Mouse (Mus musculus) intestine, embryonic 16.5 days (tissue): ENCODE measurements around the gene Gprc5b. TPM values are rescaled to one million over a fixed set of nuclear protein-coding genes. Genes with fewer than 3 reads are reported as not detected.

ENCODE experiments used
- ATAC-seq: fragments of 200-750 bp; cut with Nextera tagmentation; 2 replicates; pipeline ENCODE4 v1.8.0; 2017; ENCODE audit warnings: moderate TSS enrichment, moderate library complexity
- H3K27ac ChIP-seq: fragments of 300-500 bp; sonication (generic); 2 replicates; pipeline ENCODE4 v1.5.1; 2014; ENCODE audit warnings: mild to moderate bottlenecking, low read length
- H3K27me3 ChIP-seq: fragments of 300-500 bp; sonication (generic); replicated peaks from 2 replicates; pipeline ENCODE4 v1.6.1; 2014; ENCODE audit warnings: low read length, control low read depth, mixed read lengths; ENCODE audit not compliant: control insufficient read depth, insufficient read depth
- H3K36me3 ChIP-seq: fragments of 300-500 bp; sonication (generic); 2 replicates; pipeline ENCODE4 v1.6.1; 2014; ENCODE audit warnings: low read length, control low read depth; ENCODE audit not compliant: control insufficient read depth, insufficient read depth
- H3K4me1 ChIP-seq: fragments of 300-500 bp; sonication (generic); 2 replicates; pipeline ENCODE4 v1.6.1; 2014; ENCODE audit warnings: low read length, control low read depth, mixed read lengths; ENCODE audit not compliant: control insufficient read depth, insufficient read depth
- H3K4me2 ChIP-seq: fragments of 300-500 bp; sonication (generic); 2 replicates; pipeline ENCODE4 v1.6.1; 2014; ENCODE audit warnings: low read depth, low read length, control low read depth
- H3K4me3 ChIP-seq: fragments of 300-500 bp; sonication (generic); 2 replicates; pipeline ENCODE4 v1.5.1; 2014; ENCODE audit warnings: mild to moderate bottlenecking, low read length
- H3K9ac ChIP-seq: fragments of 300-500 bp; sonication (generic); 2 replicates; pipeline ENCODE4 v1.6.1; 2014; ENCODE audit warnings: low read depth, low read length
- H3K9me3 ChIP-seq: fragments of 300-500 bp; sonication (generic); 2 replicates; pipeline ENCODE4 v1.6.1; 2016; ENCODE audit warnings: low read length, control low read depth; ENCODE audit not compliant: control insufficient read depth
- WGBS: fragments of 180-500 bp; shearing (Covaris S2); extraction: QIAGEN DNeasy Blood & Tissue Kit; methylation state at CpG from one replicate; pipeline ENCODE4 v1.1.7; 2014; 5-methylcytosine and 5-hydroxymethylcytosine counted together
- polyA plus RNA-seq: library from polyadenylated mRNA; unstranded; fragments of >200 nt; fragmentation: Nextera tagmentation; extraction: Ambion mirVana; gene quantifications from 2 replicates; pipeline ENCODE4 v1.2.1, GENCODE M21; 2015

Gprc5b gene
- polyA plus RNA-seq, 1 experiment from 2014 or later, result 2.8 TPM

GRCm38 (mm10) chr7:118942297-118942696 lies 52.7 kb downstream of the Gprc5b start:
- Histone ChIP-seq H3K4me1 (peaks cover 8% of the 10 kb centered on the region), H3K9ac (no peak overlapping the region), H3K4me3 (no peak overlapping the region), H3K9me3 (no peaks in the 10 kb centered on the region), H3K36me3 (no peaks in the 10 kb centered on the region), H3K4me2 (no peak overlapping the region), H3K27ac (no peak overlapping the region), H3K27me3 (no peaks in the 10 kb centered on the region)
- ATAC-seq, result no peak
- 70% methylated on average over 3 of the region's 3 CpGs for WGBS

- no peak overlapping the region for H3K9ac ChIP-seq
- ATAC-seq, result peak; percentile 71
- H3K36me3 ChIP-seq, result no peaks in the 10 kb centered on the region
- no peaks in the 10 kb centered on the region for H3K9me3 ChIP-seq
- no peak overlapping the region for H3K27ac ChIP-seq
- H3K4me3 ChIP-seq, result no peak overlapping the region
- no peak overlapping the region for H3K4me2 ChIP-seq
- H3K4me1 ChIP-seq, result peaks cover 8% of the 10 kb centered on the region
- 57% methylated on average over 11 of the region's 11 CpGs for WGBS
- H3K27me3 ChIP-seq, result no peaks in the 10 kb centered on the region
Measured at GRCm38 (mm10) chr7:118937469-118938387, 57.3 kb downstream of the Gprc5b start.

GRCm38 (mm10) chr7:118936844-118937243 lies 58.2 kb downstream of the Gprc5b start:
- ATAC-seq, result no peak
- no peak overlapping the region for H3K9ac ChIP-seq
- no peak overlapping the region for H3K27ac ChIP-seq
- H3K4me2 ChIP-seq, result no peak overlapping the region
- H3K36me3 ChIP-seq, result no peaks in the 10 kb centered on the region
- no peaks in the 10 kb centered on the region for H3K27me3 ChIP-seq
- WGBS, result 53% methylated on average over 4 of the region's 4 CpGs
- H3K4me3 ChIP-seq, result no peak overlapping the region
- H3K4me1 ChIP-seq, result peaks cover 6% of the 10 kb centered on the region
- H3K9me3 ChIP-seq, result no peaks in the 10 kb centered on the region

- Histone ChIP-seq H3K4me1 (peaks cover 8% of the 10 kb centered on the region), H3K4me3 (no peak overlapping the region), H3K27ac (no peak overlapping the region), H3K27me3 (no peaks in the 10 kb centered on the region), H3K36me3 (no peaks in the 10 kb centered on the region), H3K9me3 (no peaks in the 10 kb centered on the region), H3K9ac (no peak overlapping the region), H3K4me2 (no peak overlapping the region)
- ATAC-seq, result no peak
- WGBS, result 43% methylated on average over 2 of the region's 2 CpGs
Measured at GRCm38 (mm10) chr7:118935306-118935705, 59.7 kb downstream of the Gprc5b start.

GRCm38 (mm10) chr7:118931502-118932395 lies 63.3 kb downstream of the Gprc5b start:
- Histone ChIP-seq H3K27ac (no peak overlapping the region), H3K4me2 (no peak overlapping the region), H3K36me3 (no peaks in the 10 kb centered on the region), H3K9me3 (no peaks in the 10 kb centered on the region), H3K4me1 (peaks cover 10% of the 10 kb centered on the region), H3K27me3 (no peaks in the 10 kb centered on the region), H3K4me3 (no peak overlapping the region), H3K9ac (no peak overlapping the region)
- WGBS, result 81% methylated on average over 17 of the region's 17 CpGs
- no peak for ATAC-seq

GRCm38 (mm10) chr7:118929601-118930311 lies 65.3 kb downstream of the Gprc5b start:
- peak overlapping the region; percentile 65; the same call in 1 of the 2 replicates for H3K27ac ChIP-seq
- H3K36me3 ChIP-seq, result no peaks in the 10 kb centered on the region
- no peaks in the 10 kb centered on the region for H3K27me3 ChIP-seq
- H3K4me3 ChIP-seq, result no peak overlapping the region
- ATAC-seq, result peak; percentile 91
- H3K4me1 ChIP-seq, result peaks cover 10% of the 10 kb centered on the region
- H3K9me3 ChIP-seq, result no peaks in the 10 kb centered on the region
- peak overlapping the region; percentile 25 for H3K4me2 ChIP-seq
- WGBS, result 18% methylated on average over 16 of the region's 16 CpGs
- H3K9ac ChIP-seq, result peak overlapping the region; percentile 29; the same call in 1 of the 2 replicates

GRCm38 (mm10) chr7:118928916-118929315 lies 66.1 kb downstream of the Gprc5b start:
- no peaks in the 10 kb centered on the region for H3K36me3 ChIP-seq
- no peaks in the 10 kb centered on the region for H3K27me3 ChIP-seq
- H3K4me3 ChIP-seq, result no peak overlapping the region
- WGBS, result 69% methylated on average over 8 of the region's 8 CpGs
- peaks cover 10% of the 10 kb centered on the region for H3K4me1 ChIP-seq
- H3K9me3 ChIP-seq, result no peaks in the 10 kb centered on the region
- ATAC-seq, result no peak
- no peak overlapping the region for H3K27ac ChIP-seq
- no peak overlapping the region for H3K4me2 ChIP-seq
- H3K9ac ChIP-seq, result no peak overlapping the region

- no peaks in the 10 kb centered on the region for H3K9me3 ChIP-seq
Measured at GRCm38 (mm10) chr7:118928316-118928715, 66.7 kb downstream of the Gprc5b start.

GRCm38 (mm10) chr7:118927279-118927678 lies 67.7 kb downstream of the Gprc5b start:
- no peak overlapping the region for H3K4me2 ChIP-seq
- no peaks in the 10 kb centered on the region for H3K9me3 ChIP-seq
- H3K4me3 ChIP-seq, result no peak overlapping the region
- H3K27ac ChIP-seq, result no peak overlapping the region
- no peak overlapping the region for H3K9ac ChIP-seq
- H3K36me3 ChIP-seq, result no peaks in the 10 kb centered on the region
- H3K4me1 ChIP-seq, result peaks cover 10% of the 10 kb centered on the region
- no peak for ATAC-seq
- WGBS, result 93% methylated on average over 2 of the region's 2 CpGs
- no peaks in the 10 kb centered on the region for H3K27me3 ChIP-seq

More at GRCm38 (mm10) chr7:118928316-118928715, 66.7 kb downstream of the Gprc5b start:
- Histone ChIP-seq H3K27ac (no peak overlapping the region), H3K36me3 (no peaks in the 10 kb centered on the region), H3K4me1 (peaks cover 10% of the 10 kb centered on the region), H3K9ac (no peak overlapping the region), H3K4me3 (no peak overlapping the region), H3K27me3 (no peaks in the 10 kb centered on the region), H3K4me2 (no peak overlapping the region)
- WGBS, result 89% methylated on average over 3 of the region's 3 CpGs
- no peak for ATAC-seq
